Mouse (Mus musculus): ENCODE measurements around the gene Cdc42ep4. TPM values are rescaled to one million over a fixed set of nuclear protein-coding genes. Genes with fewer than 3 reads are reported as not detected.

Cdc42ep4 gene
- polyA plus RNA-seq, 1 experiment from 2014 or later, result 122 TPM

GRCm38 (mm10) chr11:113709272-113709671, 42.4 kb downstream of the Cdc42ep4 start:
- H3K9me3 ChIP-seq, result no peaks in the 10 kb centered on the region
- H3K27me3 ChIP-seq, result no peaks in the 10 kb centered on the region
- ATAC-seq (ENCODE audit: borderline replicate concordance, extremely low read depth, low FRiP score, low TSS enrichment), result no peak
- no peak overlapping the region for H3K9ac ChIP-seq
- H3K27ac ChIP-seq, result no peak overlapping the region
- no peaks in the 10 kb centered on the region for H3K36me3 ChIP-seq
- WGBS, result 35% methylated on average over 15 of the region's 15 CpGs
- H3K4me3 ChIP-seq, result no peak overlapping the region
- H3K4me2 ChIP-seq, result no peak overlapping the region
- H3K4me1 ChIP-seq, result peaks cover 22% of the 10 kb centered on the region

GRCm38 (mm10) chr11:113708629-113709213, 43.0 kb downstream of the Cdc42ep4 start:
- H3K4me2 ChIP-seq, result no peak overlapping the region
- peaks cover 26% of the 10 kb centered on the region for H3K4me1 ChIP-seq
- no peaks in the 10 kb centered on the region for H3K27me3 ChIP-seq
- no peaks in the 10 kb centered on the region for H3K36me3 ChIP-seq
- no peaks in the 10 kb centered on the region for H3K9me3 ChIP-seq
- no peak overlapping the region for H3K4me3 ChIP-seq
- no peak overlapping the region for H3K9ac ChIP-seq
- ATAC-seq (ENCODE audit: borderline replicate concordance, extremely low read depth, low FRiP score, low TSS enrichment), result no peak
- 55% methylated on average over 19 of the region's 19 CpGs for WGBS
- H3K27ac ChIP-seq, result no peak overlapping the region

GRCm38 (mm10) chr11:113705966-113706652, 45.6 kb downstream of the Cdc42ep4 start:
- ATAC-seq (ENCODE audit: borderline replicate concordance, extremely low read depth, low FRiP score, low TSS enrichment), result no peak
- no peaks in the 10 kb centered on the region for H3K9me3 ChIP-seq
- no peak overlapping the region for H3K4me3 ChIP-seq
- H3K27me3 ChIP-seq, result no peaks in the 10 kb centered on the region
- H3K4me2 ChIP-seq, result no peak overlapping the region
- H3K4me1 ChIP-seq, result peaks cover 25% of the 10 kb centered on the region
- no peak overlapping the region for H3K9ac ChIP-seq
- H3K27ac ChIP-seq, result no peak overlapping the region
- WGBS, result 60% methylated on average over 15 of the region's 15 CpGs
- no peaks in the 10 kb centered on the region for H3K36me3 ChIP-seq

GRCm38 (mm10) chr11:113703758-113704157, 47.9 kb downstream of the Cdc42ep4 start:
- ATAC-seq (ENCODE audit: borderline replicate concordance, extremely low read depth, low FRiP score, low TSS enrichment), result no peak
- WGBS, result 30% methylated on average over 5 of the region's 5 CpGs
- H3K9ac ChIP-seq, result no peak overlapping the region

GRCm38 (mm10) chr11:113699643-113700042, 52.0 kb downstream of the Cdc42ep4 start:
- Histone ChIP-seq H3K9ac (no peak overlapping the region), H3K27me3 (no peaks in the 10 kb centered on the region), H3K4me3 (no peak overlapping the region), H3K27ac (no peak overlapping the region), H3K9me3 (no peaks in the 10 kb centered on the region), H3K4me1 (peaks cover 4% of the 10 kb centered on the region; the same call in 1 of the 2 replicates), H3K36me3 (peaks cover 12% of the 10 kb centered on the region), H3K4me2 (no peak overlapping the region)
- ATAC-seq (ENCODE audit: borderline replicate concordance, extremely low read depth, low FRiP score, low TSS enrichment), result no peak
- 82% methylated on average over 7 of the region's 7 CpGs for WGBS

More at GRCm38 (mm10) chr11:113703758-113704157, 47.9 kb downstream of the Cdc42ep4 start:
- no peak overlapping the region for H3K27ac ChIP-seq
- no peaks in the 10 kb centered on the region for H3K9me3 ChIP-seq
- H3K27me3 ChIP-seq, result no peaks in the 10 kb centered on the region
- no peak overlapping the region for H3K4me2 ChIP-seq
- peaks cover 4% of the 10 kb centered on the region; the same call in 1 of the 2 replicates for H3K4me1 ChIP-seq
- no peak overlapping the region for H3K4me3 ChIP-seq
- no peaks in the 10 kb centered on the region for H3K36me3 ChIP-seq

- Histone ChIP-seq H3K36me3 (peaks cover 28% of the 10 kb centered on the region), H3K4me1 (no peaks in the 10 kb centered on the region), H3K9me3 (no peaks in the 10 kb centered on the region), H3K4me3 (no peak overlapping the region), H3K9ac (no peak overlapping the region), H3K27me3 (no peaks in the 10 kb centered on the region), H3K27ac (no peak overlapping the region), H3K4me2 (no peak overlapping the region)
- ATAC-seq (ENCODE audit: borderline replicate concordance, extremely low read depth, low FRiP score, low TSS enrichment), result no peak
- WGBS, result 54% methylated on average over 12 of the region's 12 CpGs
These were observed 53.6 kb downstream of the Cdc42ep4 start for GRCm38 (mm10) chr11:113698013-113698545.

GRCm38 (mm10) chr11:113697571-113697970, 54.1 kb downstream of the Cdc42ep4 start:
- Histone ChIP-seq H3K9ac (no peak overlapping the region), H3K27me3 (no peaks in the 10 kb centered on the region), H3K4me3 (no peak overlapping the region), H3K9me3 (no peaks in the 10 kb centered on the region), H3K4me1 (no peaks in the 10 kb centered on the region), H3K36me3 (peaks cover 33% of the 10 kb centered on the region), H3K4me2 (no peak overlapping the region), H3K27ac (no peak overlapping the region)
- 73% methylated on average over 5 of the region's 5 CpGs for WGBS
- ATAC-seq (ENCODE audit: borderline replicate concordance, extremely low read depth, low FRiP score, low TSS enrichment), result no peak

- no peak overlapping the region for H3K9ac ChIP-seq
- WGBS, result 78% methylated on average over 3 of the region's 3 CpGs
These were observed 59.8 kb downstream of the Cdc42ep4 start for GRCm38 (mm10) chr11:113691851-113692250.

GRCm38 (mm10) chr11:113691318-113691717, 60.4 kb downstream of the Cdc42ep4 start:
- peaks cover 68% of the 10 kb centered on the region for H3K36me3 ChIP-seq
- H3K4me3 ChIP-seq, result no peak overlapping the region
- H3K27ac ChIP-seq, result no peak overlapping the region
- H3K9me3 ChIP-seq, result no peaks in the 10 kb centered on the region
- H3K9ac ChIP-seq, result no peak overlapping the region
- WGBS, result 86% methylated on average over 5 of the region's 5 CpGs
- H3K4me1 ChIP-seq, result 0 out of 2 replicates have a peak, but pooled peaks cover 5% of the 10 kb centered on the region
- no peak overlapping the region for H3K4me2 ChIP-seq
- no peaks in the 10 kb centered on the region for H3K27me3 ChIP-seq
- no peak for ATAC-seq (ENCODE audit: borderline replicate concordance, extremely low read depth, low FRiP score, low TSS enrichment)

More at GRCm38 (mm10) chr11:113691851-113692250, 59.8 kb downstream of the Cdc42ep4 start:
- no peak overlapping the region for H3K4me2 ChIP-seq
- H3K27me3 ChIP-seq, result no peaks in the 10 kb centered on the region
- H3K36me3 ChIP-seq, result peaks cover 68% of the 10 kb centered on the region
- H3K9me3 ChIP-seq, result no peaks in the 10 kb centered on the region
- H3K27ac ChIP-seq, result no peak overlapping the region
- no peak for ATAC-seq (ENCODE audit: borderline replicate concordance, extremely low read depth, low FRiP score, low TSS enrichment)
- H3K4me1 ChIP-seq, result 0 out of 2 replicates have a peak, but pooled peaks cover 2% of the 10 kb centered on the region
- H3K4me3 ChIP-seq, result no peak overlapping the region

GRCm38 (mm10) chr11:113690506-113690905, 61.2 kb downstream of the Cdc42ep4 start:
- Histone ChIP-seq H3K4me2 (no peak overlapping the region), H3K4me1 (0 out of 2 replicates have a peak, but pooled peaks cover 5% of the 10 kb centered on the region), H3K9me3 (no peaks in the 10 kb centered on the region), H3K9ac (no peak overlapping the region), H3K4me3 (no peak overlapping the region), H3K36me3 (peaks cover 64% of the 10 kb centered on the region), H3K27me3 (no peaks in the 10 kb centered on the region), H3K27ac (no peak overlapping the region)
- 83% methylated on average over 12 of the region's 12 CpGs for WGBS
- no peak for ATAC-seq (ENCODE audit: borderline replicate concordance, extremely low read depth, low FRiP score, low TSS enrichment)

- Histone ChIP-seq H3K9ac (no peak overlapping the region), H3K27me3 (no peaks in the 10 kb centered on the region), H3K4me2 (no peak overlapping the region), H3K27ac (no peak overlapping the region), H3K36me3 (peaks cover 29% of the 10 kb centered on the region), H3K4me3 (no peak overlapping the region), H3K4me1 (peaks cover 20% of the 10 kb centered on the region), H3K9me3 (no peaks in the 10 kb centered on the region)
- ATAC-seq (ENCODE audit: borderline replicate concordance, extremely low read depth, low FRiP score, low TSS enrichment), result no peak
- 72% methylated on average over 2 of the region's 2 CpGs for WGBS
These were observed 64.7 kb downstream of the Cdc42ep4 start for GRCm38 (mm10) chr11:113687031-113687430.

Data from lung, embryonic 15.5 days (tissue).